7 mouse cellular contexts compared by ENCODE assay signal in genomic region chr7:29954731-29955130, GRCm38 (mm10). TPM values are rescaled to one million over a fixed set of nuclear protein-coding genes. Genes with fewer than 3 reads are reported as not detected.
DNase-seq lines count a peak whose midpoint lies in the region; ATAC-seq and TF ChIP-seq lines count a peak whose summit lies in the region.

No protein-coding gene starts in this region.

- 30% methylated on average over 4 of the region's 4 CpGs for WGBS in kidney, embryonic 15.5 days
- 14% methylated on average over 4 of the region's 4 CpGs for WGBS in small intestine, adult 2 months

- peak; percentile 71; the same call in 1 of the 2 replicates for TF ChIP-seq CTCF in small intestine, adult 2 months (IDR thresholded peaks at IDR 0.05; ENCODE audit: extremely low read depth, insufficient read length, insufficient replicate concordance, low read depth, low read length)

- H3K36me3 ChIP-seq in kidney, embryonic 15.5 days = peaks cover 12% of the 10 kb centered on the region; the same call in 1 of the 2 replicates
- no peaks in the 10 kb centered on the region; the same call in 1 of the 2 replicates for H3K36me3 ChIP-seq in small intestine, adult 2 months (ENCODE audit: control insufficient read depth, insufficient read depth, low read length)

- peaks cover 7% of the 10 kb centered on the region for H3K4me1 ChIP-seq in kidney, embryonic 15.5 days
- H3K4me1 ChIP-seq in small intestine, adult 2 months (ENCODE audit: control insufficient read depth, insufficient read depth, insufficient read length, low read length) = no peaks in the 10 kb centered on the region

- peak overlapping the region; percentile 96; the same call in 1 of the 2 replicates for H3K27ac ChIP-seq in kidney, embryonic 15.5 days
- no peak overlapping the region for H3K27ac ChIP-seq in small intestine, adult 2 months (ENCODE audit: insufficient read depth, low read depth, low read length)

- H3K9me3 ChIP-seq in kidney, embryonic 15.5 days (replicated peaks) = no peaks in the 10 kb centered on the region

- H3K9ac ChIP-seq in kidney, embryonic 15.5 days = no peak overlapping the region

- peak overlapping the region; percentile 64 for H3K4me2 ChIP-seq in kidney, embryonic 15.5 days

- peak overlapping the region; percentile 83; the same call in 1 of the 2 replicates for H3K4me3 ChIP-seq in kidney, embryonic 15.5 days (replicated peaks)
- no peak overlapping the region for H3K4me3 ChIP-seq in small intestine, adult 2 months (ENCODE audit: low read depth, low read length)

- peak; percentile 48 to 53 for DNase-seq in B cell, adult 2 months
- peak; percentile 83 for DNase-seq in ES-CJ7 (ENCODE audit: low read depth, low spot score)
- peak; percentile 25 for DNase-seq in cerebellum, adult 9-11 months
- DNase-seq in gastrocnemius, postnatal 14 days = peak; percentile 27
- DNase-seq in lung, postnatal 14 days = peak; percentile 61

- no peak for TF ChIP-seq POLR2A in small intestine, adult 2 months (IDR thresholded peaks at IDR 0.05; ENCODE audit: low read depth, low read length)

- intact Hi-C loops in gastrocnemius, postnatal 14 days (cut with DNase I; ENCODE audit: low total_unique reads) = no loop called here

- no peaks in the 10 kb centered on the region for H3K27me3 ChIP-seq in kidney, embryonic 15.5 days
- H3K27me3 ChIP-seq in small intestine, adult 2 months (ENCODE audit: control insufficient read depth, insufficient read depth, low read length) = no peaks in the 10 kb centered on the region

- ATAC-seq in kidney, embryonic 15.5 days (replicated peaks; ENCODE audit: low FRiP score) = no peak

RNA-seq across cellular contexts. Expression of gene Zfp74, which starts 0.8 kb away (rescaled TPM):
- total RNA-seq in gastrocnemius, postnatal 14 days (2021) = 1 to 10 TPM; 4.8 to 7.3 TPM
- polyA plus RNA-seq in kidney, embryonic 15.5 days (2015; fragmentation: Nextera tagmentation; extraction: Ambion mirVana) = 12.0 and 12.2 TPM in 2 replicates
- polyA plus RNA-seq in small intestine, adult 2 months (2012; rRNA removed) = 0.38 and 2.7 TPM in 2 replicates

RNA-seq across cellular contexts. Expression of gene Zfp568, which starts 29.0 kb away (rescaled TPM):
- total RNA-seq in gastrocnemius, postnatal 14 days (2021) = 10 to 100 TPM; 28.5 to 42.5 TPM
- 17.7 and 19.5 TPM in 2 replicates for polyA plus RNA-seq in kidney, embryonic 15.5 days (2015; fragmentation: Nextera tagmentation; extraction: Ambion mirVana)
- polyA plus RNA-seq in small intestine, adult 2 months (2012; rRNA removed) = 1.3 and 2.3 TPM in 2 replicates

RNA-seq across cellular contexts. Expression of gene Zfp383, which starts 46.7 kb away (rescaled TPM):
- 1 to 10 TPM; 5.9 to 8.1 TPM for total RNA-seq in gastrocnemius, postnatal 14 days (2021)
- polyA plus RNA-seq in kidney, embryonic 15.5 days (2015; fragmentation: Nextera tagmentation; extraction: Ambion mirVana) = 5.2 and 5.8 TPM in 2 replicates
- polyA plus RNA-seq in small intestine, adult 2 months (2012; rRNA removed) = 0.04 and 0.14 TPM in 2 replicates

RNA-seq across cellular contexts. Expression of gene Zfp27, which starts 48.4 kb away (rescaled TPM):
- total RNA-seq in gastrocnemius, postnatal 14 days (2021) = 1 to 10 TPM; 6.0 to 8.0 TPM
- polyA plus RNA-seq in kidney, embryonic 15.5 days (2015; fragmentation: Nextera tagmentation; extraction: Ambion mirVana) = 9.5 and 10.8 TPM in 2 replicates
- 0.69 and 0.81 TPM in 2 replicates for polyA plus RNA-seq in small intestine, adult 2 months (2012; rRNA removed)

Comparison
In these comparisons a context has a peak if more than half of its experiments do, and no peak if none do; other contexts are left out.
1. DNase-seq: peak in every context shown above with its lines; median percentile 83 in ES-CJ7; 61 in lung, postnatal 14 days; 50 in B cell, adult 2 months; 27 in gastrocnemius, postnatal 14 days; 25 in cerebellum, adult 9-11 months.